Mouse (Mus musculus) embryo, embryonic 9.5 days (tissue): ENCODE results near the gene Gng7.

Source experiments
- DNase-seq: peaks from one replicate; pipeline ENCODE4 v3.0.0-alpha.2; 2017; ENCODE audit errors: extremely low spot score

The Gng7 gene

GRCm38 (mm10) chr10:80899591-80900317 lies 115.0 kb downstream of the Gng7 start:
- no peak for DNase-seq

- no peak for DNase-seq
Measured at GRCm38 (mm10) chr10:80899074-80899473, 115.7 kb downstream of the Gng7 start.
